10 mouse cellular contexts compared by ENCODE assay signal in the genomic region with DNA sequence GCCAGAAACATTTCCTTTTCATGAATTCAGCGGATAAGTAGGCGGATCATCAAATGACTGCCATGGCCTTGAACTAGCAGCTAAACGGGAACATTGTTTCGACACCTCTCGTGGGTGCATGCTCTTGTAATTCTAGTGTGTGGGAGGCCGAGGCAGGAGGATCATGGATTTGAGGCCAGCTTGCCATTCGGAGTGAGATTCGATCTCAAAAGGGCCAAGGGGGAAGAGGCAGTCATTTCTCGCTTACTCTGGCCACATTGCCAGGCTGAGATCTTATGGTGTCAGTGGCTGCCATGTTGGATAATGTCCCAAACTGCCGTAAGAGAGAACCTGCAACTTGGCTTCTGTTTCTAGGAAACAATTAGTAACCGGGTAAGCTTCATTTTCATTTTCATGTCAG.
"Had no signal": no experiment of that assay in that cellular context is flagged by ENCODE, and none has a peak within 500 bp of the region (broad histone marks: within the 10 kb centered on the region; RNA-seq: fewer than 3 reads in every experiment).

No protein-coding gene starts in this region.

- DNase-seq: gastrocnemius, postnatal 14 days; gastrocnemius, postnatal 36 days; heart, adult 2 months; heart, postnatal 10 days; heart, postnatal 4 days; kidney, adult 18-20 months; kidney, adult 8-10 months; kidney, postnatal 10 days; kidney, postnatal 25 days; kidney, postnatal 4 days had no signal
